Mouse (Mus musculus): ENCODE measurements around the gene Gm15091.
"Not testable (repeated sequence)": the region's sequence is repeated elsewhere in the genome, so short reads cannot be mapped to it uniquely, and the experiment has no call there.

Gm15091 gene

GRCm38 (mm10) chrX:149941355-149941754 is at the start of gene Gm15091:
TSS of gene Gm15091 (plus strand) at chrX:149941655.
- DNase-seq (ENCODE audit: inconsistent ontology term): not testable (repeated sequence)

Data from Muller cell, postnatal 12 days (primary cell).